Mouse (Mus musculus): ENCODE data around the gene Cadm3. TPM values are rescaled to one million over a fixed set of nuclear protein-coding genes. Genes with fewer than 3 reads are reported as not detected.

Gene Cadm3
- polyA plus RNA-seq, 1 experiment from 2014 or later, result not detected

DNA sequence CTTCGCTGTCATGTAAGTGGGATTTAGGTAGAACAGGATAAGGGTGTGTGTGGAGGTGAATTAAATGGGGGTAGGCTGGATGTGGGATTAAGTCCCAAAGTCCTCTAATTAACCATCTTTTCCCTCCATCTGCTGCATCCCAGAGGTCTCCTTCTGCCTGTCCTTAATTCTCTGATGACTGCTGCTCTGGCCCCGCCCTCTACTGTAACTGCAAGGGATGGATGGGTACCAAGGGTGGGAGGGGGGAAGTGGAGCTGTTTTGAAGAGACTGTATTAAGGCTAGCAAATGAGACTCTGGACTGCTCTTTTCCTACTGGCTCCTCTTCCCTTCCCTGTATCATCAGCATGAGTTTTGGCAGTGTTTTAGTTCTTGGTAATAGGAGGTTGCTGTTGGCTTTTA lies 2.1 kb upstream of the Cadm3 start:
- Histone ChIP-seq H3K27ac (no peak overlapping the region), H3K36me3 (ENCODE audit: inconsistent target) (no peaks in the 10 kb centered on the region), H3K79me2 (ENCODE audit: inconsistent target) (no peaks in the 10 kb centered on the region), H3K4me3 (ENCODE audit: inconsistent target) (no peak overlapping the region)
- 56% methylated on average over 2 of the region's 2 CpGs for WGBS (ENCODE audit: missing documents)

DNA sequence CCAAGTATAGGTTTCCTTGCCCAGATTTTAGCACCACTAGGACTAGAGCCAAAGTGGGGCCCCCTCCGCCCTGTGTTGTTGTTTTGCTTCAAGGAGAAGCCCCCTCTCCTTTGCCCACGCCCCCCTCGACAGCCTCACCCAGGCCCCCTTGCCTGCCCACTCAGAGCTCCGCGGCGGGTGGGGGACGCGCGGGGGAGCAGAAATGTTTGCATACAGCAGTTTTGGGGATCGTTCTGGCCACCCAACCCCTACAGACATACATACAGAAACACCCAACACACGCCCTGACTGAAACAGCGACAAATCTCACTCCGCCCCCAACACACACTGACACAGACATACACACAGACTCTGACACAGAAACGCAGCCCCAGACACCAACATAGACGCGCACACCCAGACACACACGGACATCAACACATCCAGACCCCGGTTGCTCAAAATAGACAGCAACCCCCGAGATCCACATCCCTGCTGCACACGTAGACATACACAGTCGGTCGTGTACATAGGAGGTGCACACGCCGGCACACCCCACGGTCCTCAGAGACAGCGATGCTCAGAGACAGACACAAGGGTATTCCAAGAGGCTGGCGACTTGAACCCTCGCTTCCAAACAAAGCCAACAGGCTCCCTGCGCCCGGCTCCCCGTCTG lies 667 bp downstream of the Cadm3 start:
- Histone ChIP-seq H3K27ac (no peak overlapping the region), H3K36me3 (ENCODE audit: inconsistent target) (no peaks in the 10 kb centered on the region), H3K4me3 (ENCODE audit: inconsistent target) (no peak overlapping the region), H3K79me2 (ENCODE audit: inconsistent target) (no peaks in the 10 kb centered on the region)
- under 1% methylated on average over 31 of the region's 31 CpGs for WGBS (ENCODE audit: missing documents)

DNA sequence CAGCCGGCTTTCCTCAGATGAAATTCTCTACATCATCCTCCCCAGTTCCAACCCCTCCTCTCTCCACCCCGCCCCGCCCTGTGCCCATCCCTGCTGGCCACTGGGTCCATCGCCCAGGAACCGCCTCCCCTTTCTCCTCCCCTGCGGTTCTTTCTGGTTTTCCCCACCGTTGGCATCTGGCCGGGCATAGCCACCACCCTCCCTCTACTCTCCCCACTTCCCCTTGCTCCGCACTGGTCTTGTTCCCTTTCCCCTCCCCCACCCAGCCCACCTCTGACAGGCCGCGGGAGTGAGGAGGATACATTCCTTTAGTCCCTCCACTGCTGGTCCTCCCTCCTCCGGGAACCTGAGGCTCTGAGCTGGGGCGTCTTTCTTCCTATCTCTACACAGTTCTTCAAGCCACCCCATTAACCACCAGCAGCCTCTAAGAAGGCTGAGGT lies 1.5 kb downstream of the Cadm3 start:
- 2% methylated on average over 13 of the region's 13 CpGs for WGBS (ENCODE audit: missing documents)
- no peaks in the 10 kb centered on the region for H3K79me2 ChIP-seq (ENCODE audit: inconsistent target)
- no peak overlapping the region for H3K4me3 ChIP-seq (ENCODE audit: inconsistent target)
- no peak overlapping the region for H3K27ac ChIP-seq
- H3K36me3 ChIP-seq (ENCODE audit: inconsistent target), result no peaks in the 10 kb centered on the region

DNA sequence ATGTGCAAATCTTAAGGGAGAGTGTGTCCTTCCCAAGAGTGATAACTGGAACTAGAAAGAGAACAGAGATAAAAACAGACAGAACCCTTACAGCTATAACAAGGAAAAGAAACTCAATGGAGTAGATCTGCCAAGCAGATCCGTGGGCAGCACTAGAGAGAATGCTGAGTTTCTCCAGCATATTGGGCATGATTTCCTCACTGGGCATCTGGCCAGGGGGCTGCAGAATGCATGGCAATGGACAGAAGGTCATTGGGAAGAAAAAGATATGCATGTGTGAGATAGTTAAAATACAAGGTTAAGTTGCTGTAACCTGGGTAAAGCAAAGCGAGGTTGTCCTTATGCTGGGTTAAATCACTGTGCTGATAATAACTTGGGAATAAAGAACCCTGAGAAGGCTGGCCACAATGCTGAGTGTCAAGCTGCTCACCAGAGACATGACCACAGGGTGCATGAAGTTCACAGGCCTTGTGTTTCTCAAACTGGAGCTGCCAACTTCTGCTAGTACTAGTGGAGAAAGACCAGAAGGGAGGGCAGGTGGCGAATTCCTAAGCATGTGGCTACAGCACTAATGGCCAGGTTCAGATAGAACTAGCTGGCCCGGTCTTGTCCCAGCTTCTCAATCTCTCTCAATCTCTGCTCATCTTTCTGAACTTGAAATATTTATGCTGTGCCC lies 3.2 kb downstream of the Cadm3 start:
- Histone ChIP-seq H3K79me2 (ENCODE audit: inconsistent target) (no peaks in the 10 kb centered on the region), H3K36me3 (ENCODE audit: inconsistent target) (no peaks in the 10 kb centered on the region), H3K27ac (no peak overlapping the region), H3K4me3 (ENCODE audit: inconsistent target) (no peak overlapping the region)
- WGBS (ENCODE audit: missing documents), result 96% methylated on average over 4 of the region's 4 CpGs

DNA sequence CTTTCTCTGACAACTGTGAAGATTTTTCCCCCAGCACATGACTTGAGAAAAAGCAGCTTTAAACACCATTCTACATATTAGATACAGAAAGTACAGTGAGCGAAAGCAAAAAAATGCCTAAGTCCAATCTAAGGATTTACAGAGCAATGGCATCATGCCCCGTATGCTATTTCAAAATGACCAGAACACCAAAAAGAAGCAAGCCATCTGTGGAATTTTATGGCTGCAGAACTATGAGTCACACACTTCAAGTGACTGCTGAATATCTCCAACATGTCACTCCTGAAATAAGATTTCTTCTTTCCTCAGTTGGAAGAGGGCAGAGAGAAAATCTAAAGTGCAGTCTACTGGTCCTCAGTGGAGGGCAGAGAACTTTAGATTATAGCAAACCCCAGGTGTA lies 4.1 kb downstream of the Cadm3 start:
- no peaks in the 10 kb centered on the region for H3K79me2 ChIP-seq (ENCODE audit: inconsistent target)
- 84% methylated on average over 2 of the region's 2 CpGs for WGBS (ENCODE audit: missing documents)
- H3K27ac ChIP-seq, result no peak overlapping the region
- H3K36me3 ChIP-seq (ENCODE audit: inconsistent target), result no peaks in the 10 kb centered on the region
- H3K4me3 ChIP-seq (ENCODE audit: inconsistent target), result no peak overlapping the region

DNA sequence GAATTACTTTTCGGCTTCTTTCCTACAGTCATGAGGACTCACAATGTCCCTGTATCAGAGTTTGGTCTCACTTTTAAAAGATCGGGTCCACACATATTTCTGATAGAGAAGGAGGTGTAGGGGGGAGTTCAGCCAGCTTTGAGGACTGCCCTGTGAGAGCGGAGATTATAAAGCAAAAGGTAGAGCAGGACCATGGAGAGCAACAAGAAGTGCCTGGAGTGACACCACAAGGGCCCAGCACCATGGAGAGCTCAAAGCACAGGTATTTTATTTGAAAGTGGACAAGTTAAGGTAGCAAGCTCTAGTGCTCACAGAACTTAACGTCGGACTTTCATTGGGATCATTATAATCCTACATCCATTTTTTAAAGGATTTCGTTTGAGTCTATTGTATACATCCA lies 5.8 kb downstream of the Cadm3 start:
- Histone ChIP-seq H3K27ac (no peak overlapping the region), H3K79me2 (ENCODE audit: inconsistent target) (no peaks in the 10 kb centered on the region), H3K36me3 (ENCODE audit: inconsistent target) (no peaks in the 10 kb centered on the region), H3K4me3 (ENCODE audit: inconsistent target) (no peak overlapping the region)
- 21% methylated on average over 6 of the region's 6 CpGs for WGBS (ENCODE audit: missing documents)

DNA sequence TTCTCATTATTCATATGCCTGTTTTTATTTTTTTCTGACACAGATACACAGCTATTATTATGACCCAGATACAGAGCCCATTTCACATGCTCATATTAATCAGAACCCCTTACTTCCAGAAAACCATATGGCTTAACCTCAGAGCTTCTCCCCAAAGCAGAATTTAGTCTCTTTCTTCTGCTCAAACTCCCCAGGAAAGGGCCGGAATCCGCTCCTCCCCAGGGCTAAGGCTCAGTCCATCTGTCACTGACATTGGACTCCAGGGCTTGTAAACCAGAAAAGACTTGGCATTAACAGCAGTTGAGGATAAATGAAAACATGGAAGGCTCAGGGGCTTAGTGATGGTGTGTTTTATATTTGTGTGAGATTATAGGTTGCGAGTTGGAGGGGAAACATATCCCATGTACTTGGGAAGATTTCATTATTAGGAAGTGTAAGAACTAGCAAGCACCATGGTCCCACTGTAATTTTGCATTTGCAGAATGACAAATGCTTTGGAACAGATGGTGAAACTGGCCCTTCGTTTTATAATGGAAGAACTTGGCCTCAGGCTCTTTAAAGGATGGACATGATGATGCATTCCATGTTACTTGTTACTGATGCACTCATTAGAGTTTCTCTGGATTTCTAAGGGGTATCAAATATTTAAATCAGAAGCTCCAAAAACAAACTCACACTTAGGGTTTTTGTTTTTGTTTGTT lies 7.8 kb downstream of the Cadm3 start:
- 73% methylated on average over 4 of the region's 4 CpGs for WGBS (ENCODE audit: missing documents)
- Histone ChIP-seq H3K79me2 (ENCODE audit: inconsistent target) (no peaks in the 10 kb centered on the region), H3K4me3 (ENCODE audit: inconsistent target) (no peak overlapping the region), H3K27ac (no peak overlapping the region), H3K36me3 (ENCODE audit: inconsistent target) (no peaks in the 10 kb centered on the region)

DNA sequence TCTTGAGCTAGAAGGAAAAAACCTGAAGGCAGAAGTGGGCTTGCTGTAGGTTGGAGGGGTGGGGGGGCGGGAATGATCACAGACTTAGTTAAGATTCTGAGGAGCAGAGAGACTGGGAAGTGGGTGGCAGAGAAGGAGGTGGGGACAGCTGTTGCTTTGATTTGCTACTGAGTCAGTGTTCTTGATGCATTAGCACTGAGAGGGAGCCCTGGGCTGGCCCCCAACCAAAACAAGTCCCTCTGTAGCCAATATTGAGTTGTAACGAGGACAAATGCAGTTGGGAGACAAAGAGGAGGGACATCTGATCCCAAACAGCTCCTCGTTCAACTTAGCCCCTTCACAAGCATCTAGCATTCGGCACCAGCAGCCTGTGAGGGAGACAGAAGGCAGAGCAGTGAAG lies 9.7 kb downstream of the Cadm3 start:
- WGBS (ENCODE audit: missing documents), result 48% methylated on average over 4 of the region's 4 CpGs

DNA sequence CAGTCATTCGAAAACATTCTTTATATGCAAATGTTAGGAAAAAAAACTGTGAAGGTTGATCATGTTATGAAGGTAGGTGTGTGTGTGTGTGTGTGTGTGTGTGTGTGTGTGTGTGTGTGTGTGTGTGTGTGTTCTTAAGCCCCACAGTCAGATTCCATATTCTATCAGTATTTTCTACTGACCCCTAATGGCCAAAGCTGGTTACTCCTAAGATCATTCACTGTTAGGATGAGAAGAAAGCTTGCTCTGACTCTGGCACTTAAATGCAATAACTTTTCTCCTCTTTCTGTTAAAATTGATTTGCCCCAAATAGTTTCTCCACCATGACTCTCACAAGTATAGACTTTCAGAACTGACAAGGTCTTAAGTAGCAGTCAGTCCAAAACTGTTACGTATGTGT lies 10.8 kb downstream of the Cadm3 start:
- Histone ChIP-seq H3K27ac (no peak overlapping the region), H3K79me2 (ENCODE audit: inconsistent target) (no peaks in the 10 kb centered on the region), H3K4me3 (ENCODE audit: inconsistent target) (no peak overlapping the region), H3K36me3 (ENCODE audit: inconsistent target) (no peaks in the 10 kb centered on the region)
- WGBS (ENCODE audit: missing documents), result 92% methylated on average over 2 of the region's 2 CpGs

More for the DNA sequence above, 9.7 kb downstream of the Cadm3 start:
- no peak overlapping the region for H3K4me3 ChIP-seq (ENCODE audit: inconsistent target)
- H3K36me3 ChIP-seq (ENCODE audit: inconsistent target), result no peaks in the 10 kb centered on the region
- H3K27ac ChIP-seq, result no peak overlapping the region
- H3K79me2 ChIP-seq (ENCODE audit: inconsistent target), result no peaks in the 10 kb centered on the region

DNA sequence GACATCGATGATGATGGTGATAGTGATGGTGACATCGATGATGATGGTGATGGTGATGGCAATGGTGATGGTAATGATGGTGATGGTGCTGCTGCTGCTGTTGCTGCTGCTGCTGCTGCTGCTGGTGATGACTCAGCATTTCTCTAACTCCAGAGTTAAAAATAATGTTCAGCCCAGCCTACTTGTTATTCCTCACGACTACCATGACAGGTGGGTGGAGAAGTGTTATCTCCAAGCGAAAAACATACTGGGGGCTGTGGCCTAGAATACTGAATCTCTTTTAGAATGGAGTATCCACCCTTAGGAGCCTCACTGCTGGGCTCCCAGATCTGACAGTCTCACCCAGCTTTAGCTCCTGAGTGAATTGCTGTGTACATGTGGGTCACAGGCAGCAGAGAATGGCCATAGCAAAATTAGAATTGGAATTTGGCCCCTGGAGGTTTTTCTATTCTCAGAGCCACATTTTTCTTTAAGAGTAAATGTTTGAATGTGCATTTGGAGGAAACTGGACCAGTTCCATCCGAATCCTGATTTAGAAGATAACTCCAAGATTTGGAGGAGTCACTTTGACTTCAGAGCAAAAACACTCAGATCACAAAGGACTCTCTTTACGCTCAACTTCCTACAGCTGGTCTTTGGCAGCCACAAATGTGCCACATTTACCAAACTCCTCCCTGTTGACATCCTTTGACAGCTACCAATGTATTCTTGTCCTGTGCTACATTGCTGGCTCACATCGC lies 12.2 kb downstream of the Cadm3 start:
- no peaks in the 10 kb centered on the region for H3K79me2 ChIP-seq (ENCODE audit: inconsistent target)
- 64% methylated on average over 7 of the region's 7 CpGs for WGBS (ENCODE audit: missing documents)
- H3K36me3 ChIP-seq (ENCODE audit: inconsistent target), result no peaks in the 10 kb centered on the region
- no peak overlapping the region for H3K4me3 ChIP-seq (ENCODE audit: inconsistent target)
- no peak overlapping the region for H3K27ac ChIP-seq

DNA sequence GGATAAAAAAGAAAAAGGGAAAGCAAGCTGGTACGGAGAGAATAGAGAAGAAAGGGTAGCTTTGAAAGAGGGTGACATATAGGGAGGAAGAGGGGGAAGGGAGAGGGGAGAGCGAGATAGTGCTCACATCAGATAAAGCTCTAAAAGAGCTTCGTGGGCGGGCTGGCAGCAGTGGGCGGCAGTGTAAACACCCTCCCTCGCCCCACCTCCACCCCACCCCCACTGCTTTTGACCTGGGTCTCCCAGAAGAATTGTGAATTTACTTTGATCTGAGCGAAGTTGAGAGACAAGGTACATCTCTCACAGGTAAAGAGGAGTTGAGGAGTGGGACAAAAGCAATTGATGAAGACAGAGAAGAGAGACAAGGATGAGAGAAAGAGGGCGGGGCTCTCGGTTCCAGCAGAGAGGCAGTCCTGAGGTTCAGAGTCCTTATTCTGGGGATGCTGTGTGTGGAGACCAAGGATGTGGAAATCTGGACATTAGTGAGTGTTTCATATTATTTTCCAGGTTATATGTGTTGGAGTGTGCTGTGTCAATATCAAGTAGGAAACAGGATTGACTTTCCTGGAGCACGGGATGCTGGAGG lies 17.0 kb downstream of the Cadm3 start, which contains the start of gene Aim2:
TSS of gene Aim2 (plus strand) at position 508 of the 586 bp plus-strand sequence.
- Histone ChIP-seq H3K4me3 (ENCODE audit: inconsistent target) (no peak within 1 kb of the TSS), H3K36me3 (ENCODE audit: inconsistent target) (no peaks in the 10 kb centered on the region), H3K27ac (no peak within 1 kb of the TSS), H3K79me2 (ENCODE audit: inconsistent target) (no peaks in the 10 kb centered on the region)
- 19% methylated on average over 10 of the region's 10 CpGs for WGBS (ENCODE audit: missing documents)

DNA sequence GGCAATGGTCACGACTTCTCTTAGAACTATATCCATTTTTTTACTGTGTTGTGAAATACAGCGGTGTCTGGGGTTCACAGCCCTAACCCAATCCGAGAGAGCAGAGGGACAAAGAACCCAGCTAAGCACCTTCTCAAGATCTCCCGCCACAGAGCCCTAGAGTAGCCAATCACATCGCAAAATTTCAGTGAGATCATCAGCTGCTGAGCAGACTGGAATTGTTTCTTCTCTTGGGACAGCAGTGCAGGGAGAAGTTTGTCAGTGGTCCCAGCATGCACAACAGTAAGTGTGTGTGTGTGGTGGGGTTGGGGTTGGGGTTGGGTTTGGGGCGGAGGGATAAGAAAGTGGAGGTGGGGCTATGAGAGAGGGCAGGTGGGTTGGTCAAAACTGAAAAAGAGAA lies 17.5 kb downstream of the Cadm3 start:
- H3K36me3 ChIP-seq (ENCODE audit: inconsistent target), result no peaks in the 10 kb centered on the region
- no peak overlapping the region for H3K27ac ChIP-seq
- WGBS (ENCODE audit: missing documents), result 5% methylated on average over 6 of the region's 6 CpGs
- no peak overlapping the region for H3K4me3 ChIP-seq (ENCODE audit: inconsistent target)
- no peaks in the 10 kb centered on the region for H3K79me2 ChIP-seq (ENCODE audit: inconsistent target)

DNA sequence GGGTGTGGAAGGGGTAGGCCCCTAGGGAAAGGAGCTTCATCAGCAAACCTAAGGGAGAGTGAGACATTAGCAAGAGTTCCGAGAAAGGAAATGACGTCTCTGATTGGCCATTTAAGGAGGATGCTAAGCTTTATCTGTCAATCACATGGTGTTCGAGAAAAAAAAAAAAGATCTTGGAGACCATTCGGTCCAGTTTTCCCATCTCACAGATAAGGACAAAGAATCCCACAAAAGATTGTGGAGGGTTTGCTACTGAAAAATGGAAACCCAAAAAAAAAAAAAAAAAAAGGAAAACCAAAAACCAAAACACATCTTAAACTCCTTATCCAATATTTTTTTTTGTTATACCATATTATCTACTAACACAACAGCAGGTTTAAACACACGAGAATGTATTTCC lies 18.3 kb downstream of the Cadm3 start:
- Histone ChIP-seq H3K79me2 (ENCODE audit: inconsistent target) (no peaks in the 10 kb centered on the region), H3K4me3 (ENCODE audit: inconsistent target) (no peak overlapping the region), H3K36me3 (ENCODE audit: inconsistent target) (no peaks in the 10 kb centered on the region), H3K27ac (no peak overlapping the region)
- 84% methylated on average over 4 of the region's 5 CpGs for WGBS (ENCODE audit: missing documents)

DNA sequence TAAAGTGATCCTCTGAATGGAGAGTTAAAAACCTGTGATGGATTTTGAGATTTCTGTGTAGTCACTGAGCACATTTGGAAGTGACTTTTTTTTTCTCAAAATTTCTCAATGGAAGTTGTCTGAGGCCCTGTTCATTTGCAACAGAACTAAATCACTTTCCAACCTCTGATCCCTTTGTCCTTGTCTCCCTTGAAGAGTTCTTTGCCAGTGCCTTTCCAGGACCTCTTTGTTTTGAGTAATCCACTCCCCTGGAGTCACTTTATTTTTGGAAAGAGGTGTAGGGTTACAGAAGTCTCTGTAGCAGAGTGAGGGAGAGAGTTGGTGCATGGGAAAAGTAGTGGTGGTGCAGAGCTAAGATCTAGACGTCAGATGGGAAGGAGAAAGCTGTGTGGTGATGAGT lies 19.0 kb downstream of the Cadm3 start:
- H3K27ac ChIP-seq, result no peak overlapping the region
- no peaks in the 10 kb centered on the region for H3K36me3 ChIP-seq (ENCODE audit: inconsistent target)

More for the DNA sequence above, 19.0 kb downstream of the Cadm3 start:
- no peak overlapping the region for H3K4me3 ChIP-seq (ENCODE audit: inconsistent target)
- 58% methylated on average over 1 of the region's 1 CpGs for WGBS (ENCODE audit: missing documents)
- no peaks in the 10 kb centered on the region for H3K79me2 ChIP-seq (ENCODE audit: inconsistent target)
